Mouse (Mus musculus) effector memory CD4-positive, alpha-beta T cell, adult 5 months (primary cell): ENCODE data around the gene Esp4. TPM values are rescaled to one million over a fixed set of nuclear protein-coding genes. Genes with fewer than 3 reads are reported as not detected.

Source experiments
- polyA plus RNA-seq: library from polyadenylated mRNA; unstranded; fragments of 100-300 nt; shearing (Covaris generic); gene quantifications from one replicate; pipeline ENCODE4 v1.2.1, GENCODE M21; 2017

The Esp4 gene
- not detected for polyA plus RNA-seq

GRCm38 (mm10) chr17:40598294-40598693, at the start of gene Esp4:
Gene Esp4 (plus strand): TSS chr17:40598594.

GRCm38 (mm10) chr17:40561207-40561606, 37.2 kb upstream of the Esp4 start, which contains the start of gene Esp6:
Gene Esp6 (plus strand): TSS chr17:40561507.

GRCm38 (mm10) chr17:40631775-40632174, 33.4 kb downstream of the Esp4 start, which contains the start of gene Esp3:
Gene Esp3 (plus strand): TSS chr17:40632075.

Other genes with a start within 250 kb of the Esp4 start
- gene Esp8, start 78.6 kb upstream of the Esp4 start, polyA plus RNA-seq, result not detected
- not detected for gene Esp6, start 37.1 kb upstream of the Esp4 start, polyA plus RNA-seq
- not detected for gene Esp3, start 33.5 kb downstream of the Esp4 start, polyA plus RNA-seq
- gene Esp1, start 128.5 kb downstream of the Esp4 start, polyA plus RNA-seq, result not detected
- not detected for gene Crisp2, start 208.4 kb downstream of the Esp4 start, polyA plus RNA-seq
- gene Rhag, start 212.5 kb downstream of the Esp4 start, polyA plus RNA-seq, result not detected